Mouse (Mus musculus): ENCODE measurements at regions not wholly inside any gene's neighbourhood (a gene's known extent, or its start where the extent isn't known, plus 50 kb on each side); places are given as distances from the start of the nearest gene placed in this dataset.
"Not testable (repeated sequence)": the region's sequence is repeated elsewhere in the genome, so short reads cannot be mapped to it uniquely, and the experiment has no call there.

DNA sequence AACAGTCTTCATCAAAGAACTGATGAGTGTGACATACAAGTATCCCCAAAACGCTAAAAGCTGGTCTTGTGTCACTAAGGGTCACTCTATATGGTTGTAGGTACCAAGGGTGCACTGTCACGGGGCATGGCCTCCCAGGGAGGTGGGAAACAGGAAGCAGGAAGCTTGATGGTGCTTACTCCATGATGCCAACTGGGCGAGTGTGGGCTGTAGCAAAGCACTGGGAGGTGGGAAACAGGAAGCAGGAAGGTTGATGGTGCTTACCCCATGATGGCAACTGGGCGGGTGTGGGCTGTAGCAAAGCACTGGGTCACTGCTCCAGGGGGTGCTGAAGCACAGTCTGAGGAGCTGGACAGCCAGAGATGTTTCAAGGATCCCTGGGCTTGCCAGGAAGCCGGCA, 1019.3 kb downstream of the Adam6a start:
- in situ Hi-C loops (cut with MboI; ENCODE audit: unreplicated experiment in 2 of 2), result no loop called here

DNA sequence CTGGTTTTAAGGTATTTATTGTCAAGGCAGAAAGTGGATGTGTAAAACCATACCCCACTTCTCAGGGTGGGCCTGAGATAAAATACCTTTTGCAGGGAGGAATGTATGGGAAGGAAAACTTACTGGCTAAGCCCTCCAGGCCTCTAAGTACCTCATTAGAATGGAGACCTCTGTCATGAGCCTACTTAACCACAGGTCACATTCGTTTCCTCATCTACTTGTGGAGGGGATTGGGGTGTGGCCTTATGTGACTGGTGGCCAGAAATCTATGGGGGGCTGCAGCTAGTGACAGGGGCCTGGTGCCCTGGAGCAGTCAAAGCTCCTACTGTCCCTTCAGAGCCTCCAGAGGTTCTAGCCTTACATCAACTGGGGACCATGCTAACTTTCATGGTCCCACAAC, 1020.0 kb downstream of the Adam6a start:
- in situ Hi-C loops (cut with MboI; ENCODE audit: unreplicated experiment in 2 of 2), result no loop called here

- in situ Hi-C loops (cut with MboI; ENCODE audit: unreplicated experiment in 2 of 2), result no loop called here
Measured at GRCm38 (mm10) chr12:114564329-114564728, 1020.6 kb downstream of the Adam6a start.

GRCm38 (mm10) chr12:114583371-114583770, 1039.7 kb downstream of the Adam6a start:
- in situ Hi-C loops (cut with MboI; ENCODE audit: unreplicated experiment in 2 of 2), result loop anchor here in 1 of 2 experiments (10.0 kb wide), 1 partner anchor 399 kb away; no protein-coding TSS in a partner anchor

DNA sequence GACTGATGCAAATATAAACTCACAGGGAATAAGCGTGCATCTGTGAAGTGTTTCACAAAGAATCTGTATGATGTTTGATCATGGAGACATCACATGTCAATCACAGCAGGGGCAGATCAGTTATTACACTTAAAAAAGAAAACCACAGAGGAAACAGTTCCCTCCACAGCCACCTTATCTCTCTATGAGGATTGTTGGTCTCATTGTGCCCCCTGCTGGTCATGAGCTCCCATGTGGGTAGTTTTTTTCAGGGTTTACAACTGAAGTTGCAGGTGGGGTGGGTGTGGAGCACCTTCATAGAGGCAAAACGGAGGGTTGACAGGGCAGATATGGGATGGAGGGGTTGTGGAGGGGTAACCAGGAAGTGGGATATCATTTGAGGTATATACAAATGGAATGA, 1043.5 kb downstream of the Adam6a start:
- in situ Hi-C loops (cut with MboI; ENCODE audit: unreplicated experiment in 2 of 2), result loop anchor here in 1 of 2 experiments (10.0 kb wide), 1 partner anchor 402 kb away; no protein-coding TSS in a partner anchor

- in situ Hi-C loops (cut with MboI; ENCODE audit: unreplicated experiment in 2 of 2), result no loop called here
Measured at GRCm38 (mm10) chr12:114597672-114598071, 1054.0 kb downstream of the Adam6a start.

DNA sequence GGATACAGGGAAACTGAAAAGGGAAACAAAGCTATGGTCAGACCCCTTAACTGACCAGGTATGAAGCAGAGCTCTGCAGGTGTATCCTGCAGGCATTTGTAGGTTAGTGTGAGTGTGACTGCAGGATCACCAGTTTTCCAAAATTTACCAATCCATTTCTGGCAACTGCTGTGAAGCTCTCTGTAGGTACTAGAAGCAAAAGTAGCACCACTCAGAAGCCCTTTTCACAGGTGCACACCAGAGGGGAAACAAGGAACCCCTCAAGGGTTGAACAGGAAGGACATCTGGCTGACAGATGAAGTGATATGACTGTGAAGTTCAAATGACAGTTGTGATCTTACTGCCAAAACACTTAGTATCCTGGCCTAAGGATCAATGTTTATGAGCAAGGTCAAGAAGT, 1065.5 kb downstream of the Adam6a start:
- in situ Hi-C loops (cut with MboI; ENCODE audit: unreplicated experiment in 2 of 2), result loop anchor here in 1 of 2 experiments (25.0 kb wide), 3 partner anchors 1122 to 1397 kb away; partner anchors contain the start of gene Adam6b

DNA sequence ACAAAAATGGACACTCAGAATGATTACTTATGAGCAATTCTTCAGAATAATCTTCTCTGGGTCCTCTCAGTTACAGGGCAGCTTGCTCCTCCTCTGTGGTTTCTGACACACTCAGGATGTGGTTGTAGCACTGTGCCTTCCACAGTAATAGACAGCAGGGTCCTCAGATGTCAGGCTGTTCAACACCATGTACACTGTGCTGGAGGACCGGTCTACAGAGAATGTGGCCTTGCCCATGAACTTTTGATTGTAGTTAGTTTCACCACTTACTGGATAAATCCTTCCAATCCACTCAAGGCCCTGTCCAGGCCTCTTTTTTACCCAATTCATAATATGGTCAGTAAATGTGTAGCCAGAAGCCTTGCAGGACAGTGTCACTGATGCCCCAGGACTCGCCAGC, 1068.4 kb downstream of the Adam6a start:
- in situ Hi-C loops (cut with MboI; ENCODE audit: unreplicated experiment in 2 of 2), result loop anchor here (10.0 to 25.0 kb wide), 5 partner anchors 373 to 1400 kb away; partner anchors contain the start of gene Adam6b (in 1 of the 2)

- in situ Hi-C loops (cut with MboI; ENCODE audit: unreplicated experiment in 2 of 2), result loop anchor here (5.0 to 25.0 kb wide), 6 partner anchors 370 to 1403 kb away; partner anchors contain the start of gene Adam6b (in 1 of the 2)
Measured at GRCm38 (mm10) chr12:114615179-114615578, 1071.5 kb downstream of the Adam6a start.

GRCm38 (mm10) chr12:114615712-114616111, 1072.0 kb downstream of the Adam6a start:
- in situ Hi-C loops (cut with MboI; ENCODE audit: unreplicated experiment in 2 of 2), result loop anchor here (5.0 to 25.0 kb wide), 6 partner anchors 369 to 1403 kb away; partner anchors contain the start of gene Adam6b (in 1 of the 2)

GRCm38 (mm10) chr12:114641089-114641488, 1097.4 kb downstream of the Adam6a start:
- in situ Hi-C loops (cut with MboI; ENCODE audit: unreplicated experiment in 2 of 2), result no loop called here

DNA sequence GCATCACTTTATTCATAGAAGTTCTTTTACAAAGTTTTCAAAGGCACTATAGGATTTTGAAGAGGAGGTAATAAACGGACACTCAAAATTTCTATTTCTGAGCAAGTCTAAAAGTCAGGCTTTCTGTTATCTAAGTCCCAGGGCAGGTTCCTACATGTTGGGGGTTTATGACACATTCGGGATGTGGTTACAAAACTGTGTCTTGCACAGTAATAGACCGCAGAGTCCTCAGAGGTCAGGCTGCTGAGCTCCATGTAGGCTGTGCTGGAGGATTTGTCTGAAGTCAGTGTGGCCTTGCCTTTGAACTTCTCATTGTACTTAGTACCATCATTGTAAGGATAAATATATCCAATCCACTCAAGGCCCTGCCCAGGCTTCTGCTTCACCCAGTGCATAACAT, 1102.7 kb downstream of the Adam6a start:
- in situ Hi-C loops (cut with MboI; ENCODE audit: unreplicated experiment in 2 of 2), result no loop called here

GRCm38 (mm10) chr12:114650432-114651101, 1106.9 kb downstream of the Adam6a start:
- in situ Hi-C loops (cut with MboI; ENCODE audit: unreplicated experiment in 2 of 2), result not testable (repeated sequence)

DNA sequence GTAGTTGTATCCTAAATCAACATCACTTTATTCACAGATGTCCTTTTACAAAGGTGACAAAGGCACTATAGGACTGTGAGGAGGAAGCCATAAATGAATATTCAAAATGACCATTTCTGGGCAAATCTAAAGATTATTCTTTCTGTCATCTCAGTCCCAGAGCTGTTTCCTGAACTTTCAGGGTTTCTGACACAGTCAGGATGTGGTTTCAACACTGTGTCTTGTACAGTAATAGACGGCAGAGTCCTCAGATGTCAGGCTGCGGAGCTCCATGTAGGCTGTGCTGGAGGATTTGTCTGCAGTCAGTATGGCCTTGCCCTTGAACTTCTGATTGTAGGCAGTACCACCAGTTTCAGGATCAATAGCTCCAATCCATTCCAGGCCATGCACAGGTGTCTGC, 1113.4 kb downstream of the Adam6a start:
- in situ Hi-C loops (cut with MboI; ENCODE audit: unreplicated experiment in 2 of 2), result not testable (repeated sequence)
